Mouse (Mus musculus) G1E (cell line): ENCODE measurements around the gene Tnfaip3. TPM values are rescaled to one million over a fixed set of nuclear protein-coding genes. Genes with fewer than 3 reads are reported as not detected.

ENCODE experiments used
- ATAC-seq: 2 replicates; pipeline ENCODE4 v1.8.0; 2016; ENCODE audit warnings: mild to moderate bottlenecking; ENCODE audit not compliant: insufficient number of reproducible peaks, poor library complexity, low FRiP score, severe bottlenecking; ENCODE audit errors: extremely low read depth
- DNase-seq: peaks from one replicate; pipeline ENCODE4 v3.0.0; 2012; ENCODE audit warnings: low spot score
- H3K27me3 ChIP-seq: 2 replicates; pipeline ENCODE4 v1.6.1; 2012; ENCODE audit warnings: mild to moderate bottlenecking, low read length, inconsistent platforms; ENCODE audit not compliant: insufficient read depth
- H3K36me3 ChIP-seq: replicated peaks from 2 replicates; pipeline ENCODE3; 2012; ENCODE audit warnings: mild to moderate bottlenecking, inconsistent platforms
- H3K4me1 ChIP-seq: 2 replicates; pipeline ENCODE4 v1.6.1; 2012; ENCODE audit warnings: low read depth, low read length, inconsistent platforms, mixed read lengths; ENCODE audit not compliant: insufficient read depth
- H3K4me3 ChIP-seq: 2 replicates; pipeline ENCODE4 v1.5.1; 2012; ENCODE audit warnings: low read depth, mild to moderate bottlenecking, inconsistent platforms, low read length, moderate library complexity, mixed read lengths
- H3K9me3 ChIP-seq: replicated peaks from 2 replicates; pipeline ENCODE4 v1.6.1; 2012; ENCODE audit warnings: inconsistent platforms
- CTCF ChIP-seq: IDR thresholded peaks from 2 replicates; pipeline ENCODE4 v1.5.1; 2012; ENCODE audit warnings: low read depth, low read length, inconsistent platforms, mixed read lengths
- GATA1 ChIP-seq: IDR thresholded peaks from 2 replicates; pipeline ENCODE4 v1.6.1; 2012; ENCODE audit warnings: borderline replicate concordance, low read length, inconsistent platforms, mixed read lengths
- GATA2 ChIP-seq: IDR thresholded peaks from 2 replicates; pipeline ENCODE4 v1.6.1; 2012; ENCODE audit warnings: low read depth, low read length, inconsistent platforms, borderline replicate concordance
- POLR2AphosphoS5 ChIP-seq: IDR thresholded peaks from 2 replicates; pipeline ENCODE4 v1.6.1; 2012; ENCODE audit warnings: low read depth, low read length, inconsistent platforms; ENCODE audit not compliant: insufficient replicate concordance
- TAL1 ChIP-seq: conservative IDR thresholded peaks from 2 replicates; pipeline ENCODE4 v1.6.1; 2012; ENCODE audit warnings: low read depth, low read length, inconsistent platforms, mixed read lengths
- polyA plus RNA-seq: library from polyadenylated mRNA; stranded (reverse); fragments of >175 nt; gene quantifications from 2 replicates; pipeline ENCODE4 v1.2.3, GENCODE M21; 2012
- total RNA-seq, 2 experiments: library from RNA; stranded (forward) in 1 of 2; stranded (reverse) in 1 of 2; fragments of 200-1000 nt in 1 of 2; fragments of >200 nt in 1 of 2; fragmentation: Nextera tagmentation in 1 of 2; gene quantifications; 2 replicates each; pipeline ENCODE4 v1.2.3; 2014 to 2017

Tnfaip3 gene
- total and polyA plus RNA-seq, 3 experiments: 1.9 to 26.5 (median 23.9) TPM

GRCm38 (mm10) chr10:18996331-18996730 is 19.1 kb downstream of the Tnfaip3 start:
- ATAC-seq (no peak), DNase-seq (no peak)
- TF ChIP-seq TAL1: no peak
- no peak for TF ChIP-seq GATA2
- no peak for TF ChIP-seq GATA1
- no peak for TF ChIP-seq CTCF
- no peak for TF ChIP-seq POLR2AphosphoS5
- Histone ChIP-seq H3K36me3 (peaks cover 8% of the 10 kb centered on the region), H3K4me1 (no peaks in the 10 kb centered on the region), H3K4me3 (no peak overlapping the region), H3K9me3 (no peaks in the 10 kb centered on the region), H3K27me3 (peaks cover 8% of the 10 kb centered on the region; the same call in 1 of the 2 replicates)

- DNase-seq (no peak), ATAC-seq (no peak)
- TF ChIP-seq POLR2AphosphoS5 (no peak), GATA2 (no peak), GATA1 (no peak), CTCF (no peak), TAL1 (no peak)
- Histone ChIP-seq H3K36me3 (peaks cover 4% of the 10 kb centered on the region), H3K4me3 (no peak overlapping the region), H3K4me1 (no peaks in the 10 kb centered on the region), H3K27me3 (peaks cover 8% of the 10 kb centered on the region; the same call in 1 of the 2 replicates), H3K9me3 (no peaks in the 10 kb centered on the region)
These were observed 19.8 kb downstream of the Tnfaip3 start for GRCm38 (mm10) chr10:18995465-18996261.

GRCm38 (mm10) chr10:18992971-18993370 is 22.5 kb downstream of the Tnfaip3 start:
- H3K9me3 ChIP-seq: no peaks in the 10 kb centered on the region
- no peaks in the 10 kb centered on the region for H3K36me3 ChIP-seq
- H3K27me3 ChIP-seq: peaks cover 3% of the 10 kb centered on the region; the same call in 1 of the 2 replicates
- ATAC-seq (no peak), DNase-seq (no peak)
- TF ChIP-seq GATA1 (no peak), POLR2AphosphoS5 (no peak), CTCF (no peak), GATA2 (no peak), TAL1 (no peak)
- H3K4me3 ChIP-seq: no peak overlapping the region
- no peaks in the 10 kb centered on the region for H3K4me1 ChIP-seq

- no peak for ATAC-seq
- Histone ChIP-seq H3K4me3 (no peak overlapping the region), H3K36me3 (no peaks in the 10 kb centered on the region), H3K4me1 (no peaks in the 10 kb centered on the region), H3K9me3 (no peaks in the 10 kb centered on the region), H3K27me3 (peaks cover 7% of the 10 kb centered on the region; the same call in 1 of the 2 replicates)
- DNase-seq: no peak
- TF ChIP-seq GATA1 (no peak), POLR2AphosphoS5 (no peak), GATA2 (no peak), CTCF (no peak), TAL1 (no peak)
These were observed 24.4 kb downstream of the Tnfaip3 start for GRCm38 (mm10) chr10:18991057-18991456.

- ATAC-seq (no peak), DNase-seq (no peak)
- TF ChIP-seq GATA1 (no peak), POLR2AphosphoS5 (no peak), CTCF (no peak), TAL1 (no peak), GATA2 (no peak)
- H3K4me1 ChIP-seq: no peaks in the 10 kb centered on the region
- H3K36me3 ChIP-seq: no peaks in the 10 kb centered on the region
- H3K4me3 ChIP-seq: no peak overlapping the region
- H3K27me3 ChIP-seq: peaks cover 12% of the 10 kb centered on the region
- H3K9me3 ChIP-seq: no peaks in the 10 kb centered on the region
These were observed 27.6 kb downstream of the Tnfaip3 start for GRCm38 (mm10) chr10:18987907-18988199.

GRCm38 (mm10) chr10:18987046-18987906 is 28.2 kb downstream of the Tnfaip3 start:
- no peak overlapping the region for H3K4me3 ChIP-seq
- no peaks in the 10 kb centered on the region for H3K36me3 ChIP-seq
- H3K9me3 ChIP-seq: no peaks in the 10 kb centered on the region
- ATAC-seq: no peak
- DNase-seq: no peak
- TF ChIP-seq TAL1 (no peak), CTCF (no peak), GATA1 (no peak), GATA2 (no peak), POLR2AphosphoS5 (no peak)
- no peaks in the 10 kb centered on the region for H3K4me1 ChIP-seq
- peaks cover 16% of the 10 kb centered on the region for H3K27me3 ChIP-seq
